Mouse (Mus musculus) neural tube, embryonic 14.5 days (tissue): ENCODE measurements around the gene Dab2. TPM values are rescaled to one million over a fixed set of nuclear protein-coding genes. Genes with fewer than 3 reads are reported as not detected.

Experiments
- ATAC-seq: fragments of 200-750 bp; cut with Nextera tagmentation; 2 replicates; pipeline ENCODE4 v1.8.0; 2017; ENCODE audit warnings: low read depth, mild to moderate bottlenecking, moderate TSS enrichment, moderate library complexity
- H3K27ac ChIP-seq: fragments of 300-500 bp; sonication (generic); 2 replicates; pipeline ENCODE4 v1.5.1; 2014; ENCODE audit warnings: low read depth, mild to moderate bottlenecking, control low read depth, low read length, moderate library complexity, mixed read lengths
- H3K27me3 ChIP-seq: fragments of 300-500 bp; sonication (generic); 2 replicates; pipeline ENCODE4 v1.6.1; 2014; ENCODE audit warnings: low read length; ENCODE audit not compliant: control insufficient read depth, insufficient read depth
- H3K36me3 ChIP-seq: fragments of 300-500 bp; sonication (generic); 2 replicates; pipeline ENCODE4 v1.6.1; 2014; ENCODE audit warnings: low read length, mixed read lengths; ENCODE audit not compliant: control insufficient read depth, insufficient read depth
- H3K4me1 ChIP-seq: fragments of 300-500 bp; sonication (generic); 2 replicates; pipeline ENCODE4 v1.6.1; 2014; ENCODE audit warnings: low read length; ENCODE audit not compliant: control insufficient read depth, insufficient read depth
- H3K4me2 ChIP-seq: fragments of 300-500 bp; sonication (generic); 2 replicates; pipeline ENCODE4 v1.6.1; 2014; ENCODE audit warnings: mild to moderate bottlenecking, low read depth, low read length, control low read depth
- H3K4me3 ChIP-seq: fragments of 300-500 bp; sonication (generic); 2 replicates; pipeline ENCODE4 v1.5.1; 2014; ENCODE audit warnings: low read depth, low read length, control low read depth, mixed read lengths
- H3K9ac ChIP-seq: fragments of 300-500 bp; sonication (generic); replicated peaks from 2 replicates; pipeline ENCODE4 v1.6.1; 2014; ENCODE audit warnings: low read depth, mild to moderate bottlenecking, control low read depth, low read length, mixed read lengths
- H3K9me3 ChIP-seq: fragments of 300-500 bp; sonication (generic); 2 replicates; pipeline ENCODE4 v1.6.1; 2016; ENCODE audit warnings: low read length; ENCODE audit not compliant: control insufficient read depth
- WGBS: fragments of 180-500 bp; shearing (Covaris S2); extraction: QIAGEN DNeasy Blood & Tissue Kit; methylation state at CpG from one replicate; pipeline ENCODE4 v1.1.7; 2014; 5-methylcytosine and 5-hydroxymethylcytosine counted together
- polyA plus RNA-seq: library from polyadenylated mRNA; unstranded; fragments of >200 nt; fragmentation: Nextera tagmentation; extraction: Ambion mirVana; gene quantifications from 2 replicates; pipeline ENCODE4 v1.2.1, GENCODE M21; 2014

The Dab2 gene
- polyA plus RNA-seq, 1 experiment from 2014 or later, result 4.3 TPM

GRCm38 (mm10) chr15:6384027-6384426, 84.4 kb downstream of the Dab2 start:
- 43% methylated on average over 6 of the region's 6 CpGs for WGBS
- Histone ChIP-seq H3K27ac (no peak overlapping the region), H3K9ac (no peak overlapping the region), H3K4me2 (no peak overlapping the region), H3K4me3 (no peak overlapping the region), H3K4me1 (no peaks in the 10 kb centered on the region), H3K36me3 (no peaks in the 10 kb centered on the region), H3K9me3 (no peaks in the 10 kb centered on the region), H3K27me3 (no peaks in the 10 kb centered on the region)
- ATAC-seq, result no peak

DNA sequence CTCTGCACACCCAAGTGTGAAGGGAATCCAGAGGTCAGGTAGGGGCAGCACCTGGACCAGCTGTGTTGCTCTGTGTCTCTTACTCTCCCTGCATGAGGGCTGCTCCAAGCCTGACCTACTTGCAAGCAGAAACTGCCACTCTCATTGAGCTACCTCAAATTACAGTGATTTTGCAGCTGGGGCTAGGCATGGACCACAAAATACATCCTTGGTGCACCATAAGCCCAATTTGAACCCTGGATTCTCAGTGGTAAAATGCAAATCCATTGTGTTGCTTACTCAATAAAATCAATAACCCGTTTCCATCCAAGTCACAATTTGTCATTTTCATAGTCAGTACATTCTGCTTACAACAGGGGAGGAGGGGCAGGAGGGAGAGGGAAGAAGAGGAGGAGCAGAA, 85.7 kb downstream of the Dab2 start:
- Histone ChIP-seq H3K4me3 (no peak overlapping the region), H3K9me3 (no peaks in the 10 kb centered on the region), H3K4me1 (no peaks in the 10 kb centered on the region), H3K4me2 (no peak overlapping the region), H3K27me3 (no peaks in the 10 kb centered on the region), H3K36me3 (no peaks in the 10 kb centered on the region), H3K27ac (no peak overlapping the region), H3K9ac (no peak overlapping the region)
- ATAC-seq, result no peak
- 20% methylated on average over 1 of the region's 1 CpGs for WGBS

DNA sequence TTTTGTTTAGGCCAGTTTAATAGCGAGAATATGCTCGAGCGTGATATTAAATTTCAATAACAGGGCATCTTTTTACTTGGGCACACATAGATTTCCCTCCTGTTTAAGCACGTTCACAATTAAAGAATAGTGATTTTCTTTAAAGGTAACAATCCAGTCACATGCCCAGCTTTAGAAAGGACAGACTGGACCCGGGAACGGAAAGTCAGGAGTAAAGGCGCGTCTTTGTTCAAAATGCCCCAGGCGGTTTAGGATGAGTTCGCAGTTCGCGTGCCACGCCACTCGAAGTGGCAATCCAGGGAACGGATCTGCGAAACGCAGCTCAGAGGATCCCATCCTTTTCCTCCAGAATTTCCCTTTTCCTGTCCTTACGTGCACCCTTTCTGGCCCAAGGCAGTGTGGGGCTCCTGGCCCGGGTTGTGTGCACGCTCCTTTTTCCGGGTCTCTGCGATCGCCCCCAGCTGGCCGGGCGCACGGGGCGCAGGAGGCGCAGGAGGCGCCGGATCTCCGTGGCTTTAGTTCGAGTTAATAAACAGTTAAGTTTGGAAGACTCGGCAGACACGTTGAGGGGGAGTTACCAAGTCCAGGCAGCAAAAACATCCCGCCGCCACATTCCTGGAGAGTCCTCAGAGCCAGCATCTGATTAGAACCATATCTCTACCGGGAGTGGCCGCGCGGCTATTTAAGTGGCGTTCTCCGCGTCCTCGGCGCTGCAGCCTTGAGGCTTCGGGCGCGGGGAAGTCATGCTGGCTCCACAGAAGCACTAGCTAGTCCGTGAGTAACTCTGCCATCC, 86.8 kb downstream of the Dab2 start:
- ATAC-seq, result peak; percentile 95
- H3K9ac ChIP-seq, result peak overlapping the region; percentile 30; the same call in 1 of the 2 replicates
- no peaks in the 10 kb centered on the region for H3K36me3 ChIP-seq
- H3K9me3 ChIP-seq, result no peaks in the 10 kb centered on the region
- H3K4me2 ChIP-seq, result peak overlapping the region; percentile 59
- 3% methylated on average over 49 of the region's 49 CpGs for WGBS
- H3K4me1 ChIP-seq, result no peaks in the 10 kb centered on the region
- H3K4me3 ChIP-seq, result peak overlapping the region; percentile 39
- no peaks in the 10 kb centered on the region for H3K27me3 ChIP-seq
- H3K27ac ChIP-seq, result no peak overlapping the region

GRCm38 (mm10) chr15:6386961-6387728, 87.6 kb downstream of the Dab2 start:
- peak overlapping the region; percentile 39 for H3K4me3 ChIP-seq
- no peaks in the 10 kb centered on the region for H3K9me3 ChIP-seq
- no peaks in the 10 kb centered on the region for H3K27me3 ChIP-seq
- H3K27ac ChIP-seq, result no peak overlapping the region
- WGBS, result 10% methylated on average over 19 of the region's 19 CpGs
- H3K9ac ChIP-seq, result peak overlapping the region; percentile 30; the same call in 1 of the 2 replicates
- H3K4me2 ChIP-seq, result peak overlapping the region; percentile 59
- H3K4me1 ChIP-seq, result no peaks in the 10 kb centered on the region
- peak; percentile 53; the same call in 1 of the 2 replicates for ATAC-seq
- H3K36me3 ChIP-seq, result no peaks in the 10 kb centered on the region

GRCm38 (mm10) chr15:6387729-6388070, 88.1 kb downstream of the Dab2 start:
- no peak overlapping the region for H3K9ac ChIP-seq
- no peaks in the 10 kb centered on the region for H3K36me3 ChIP-seq
- H3K9me3 ChIP-seq, result no peaks in the 10 kb centered on the region
- H3K27me3 ChIP-seq, result no peaks in the 10 kb centered on the region
- no peaks in the 10 kb centered on the region for H3K4me1 ChIP-seq
- peak overlapping the region; percentile 39 for H3K4me3 ChIP-seq
- H3K27ac ChIP-seq, result no peak overlapping the region
- WGBS, result 36% methylated on average over 6 of the region's 6 CpGs
- peak overlapping the region; percentile 59 for H3K4me2 ChIP-seq
- ATAC-seq, result no peak

DNA sequence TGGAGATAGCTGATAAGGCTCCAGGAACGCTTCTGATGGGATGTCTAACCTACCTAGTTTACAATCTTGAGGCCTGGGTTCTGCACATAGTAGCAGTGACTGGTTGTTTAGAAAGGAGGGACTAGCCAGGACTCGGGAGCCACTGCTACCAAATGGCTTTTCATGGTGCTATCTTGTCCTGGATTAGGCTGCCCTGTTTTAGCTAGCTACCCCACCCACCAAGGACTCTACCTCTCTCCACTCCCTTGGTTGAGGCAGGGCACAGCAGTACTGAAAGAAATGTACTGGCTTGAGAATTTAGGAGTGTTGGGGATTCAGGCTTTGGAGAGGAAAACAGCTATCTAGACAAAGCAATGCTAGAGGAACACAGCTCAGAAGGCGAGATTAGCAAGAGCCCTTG, 88.6 kb downstream of the Dab2 start:
- Histone ChIP-seq H3K36me3 (no peaks in the 10 kb centered on the region), H3K4me2 (peak overlapping the region; percentile 59; the same call in 1 of the 2 replicates), H3K4me3 (peak overlapping the region; percentile 1; the same call in 1 of the 2 replicates), H3K4me1 (no peaks in the 10 kb centered on the region), H3K9me3 (no peaks in the 10 kb centered on the region), H3K27me3 (no peaks in the 10 kb centered on the region), H3K27ac (no peak overlapping the region), H3K9ac (no peak overlapping the region)
- WGBS, result 67% methylated on average over 3 of the region's 3 CpGs
- no peak for ATAC-seq

DNA sequence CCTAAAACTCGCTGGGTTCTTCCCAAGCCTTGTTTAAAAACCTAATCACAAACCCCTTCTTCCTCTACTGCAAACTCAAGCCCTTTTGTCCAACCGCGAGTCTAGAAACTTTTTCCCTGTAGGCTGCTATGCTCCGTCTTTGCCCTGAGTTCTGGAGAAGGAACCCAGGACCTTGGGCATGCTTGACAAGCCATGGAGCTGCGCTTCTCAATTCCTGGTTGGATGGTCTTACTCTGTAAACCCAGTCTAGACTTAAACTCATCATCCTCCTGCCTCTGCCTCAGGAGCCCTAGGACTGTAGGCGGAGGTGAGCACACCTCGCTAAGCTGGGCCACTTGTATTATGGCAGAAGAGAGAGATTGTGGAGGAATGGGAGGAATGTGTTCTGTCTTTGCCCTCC, 89.0 kb downstream of the Dab2 start:
- no peaks in the 10 kb centered on the region for H3K9me3 ChIP-seq
- H3K4me3 ChIP-seq, result no peak overlapping the region; the same call in 1 of the 2 replicates
- H3K4me1 ChIP-seq, result no peaks in the 10 kb centered on the region
- no peaks in the 10 kb centered on the region for H3K27me3 ChIP-seq
- no peak overlapping the region for H3K9ac ChIP-seq
- no peak overlapping the region for H3K27ac ChIP-seq
- ATAC-seq, result no peak
- H3K4me2 ChIP-seq, result no peak overlapping the region
- no peaks in the 10 kb centered on the region for H3K36me3 ChIP-seq
- WGBS, result 95% methylated on average over 7 of the region's 7 CpGs

GRCm38 (mm10) chr15:6390106-6390505, 90.5 kb downstream of the Dab2 start:
- Histone ChIP-seq H3K4me1 (no peaks in the 10 kb centered on the region), H3K27ac (no peak overlapping the region), H3K4me2 (no peak overlapping the region), H3K36me3 (no peaks in the 10 kb centered on the region), H3K4me3 (no peak overlapping the region), H3K9ac (no peak overlapping the region), H3K9me3 (no peaks in the 10 kb centered on the region), H3K27me3 (no peaks in the 10 kb centered on the region)
- WGBS, result 78% methylated on average over 4 of the region's 4 CpGs
- ATAC-seq, result no peak

DNA sequence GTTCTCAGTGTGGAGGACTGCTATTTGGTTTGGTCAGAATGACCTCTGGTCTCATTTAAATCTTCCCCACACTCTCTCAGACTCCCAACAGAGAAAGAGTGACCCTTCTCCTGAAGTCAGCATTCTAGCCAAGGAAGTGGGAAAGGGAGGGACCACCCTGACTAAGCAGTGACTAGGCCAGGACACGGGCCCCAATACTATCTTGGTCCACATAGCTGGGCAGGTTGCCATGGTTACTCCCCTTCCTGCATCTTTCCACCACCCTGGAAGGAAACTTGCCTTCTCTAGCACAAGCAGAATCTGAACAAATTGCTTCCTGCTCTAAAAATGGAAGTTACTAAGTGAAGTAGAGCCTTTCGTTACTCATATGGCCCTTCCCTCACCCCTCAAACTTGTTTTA, 91.1 kb downstream of the Dab2 start:
- no peak for ATAC-seq
- no peak overlapping the region for H3K4me3 ChIP-seq
- no peaks in the 10 kb centered on the region for H3K36me3 ChIP-seq
- no peaks in the 10 kb centered on the region for H3K9me3 ChIP-seq
- H3K4me2 ChIP-seq, result no peak overlapping the region
- H3K27me3 ChIP-seq, result no peaks in the 10 kb centered on the region
- WGBS, result 38% methylated on average over 2 of the region's 2 CpGs
- H3K4me1 ChIP-seq, result no peaks in the 10 kb centered on the region
- H3K27ac ChIP-seq, result no peak overlapping the region
- H3K9ac ChIP-seq, result no peak overlapping the region
